Mouse (Mus musculus) testis, adult 2 months (tissue): ENCODE data around the gene Fry. TPM values are rescaled to one million over a fixed set of nuclear protein-coding genes. Genes with fewer than 3 reads are reported as not detected.
A peak's percentile ranks its signal among the peaks of the same experiment; 100 is the strongest.

Experiments
- H3K27ac ChIP-seq: fragments of 200-500 bp; 2 replicates; pipeline ENCODE4 v1.5.1; 2012; ENCODE audit warnings: low read depth, low read length; ENCODE audit not compliant: control insufficient read depth, insufficient read depth
- H3K27me3 ChIP-seq: fragments of 200-500 bp; 2 replicates; pipeline ENCODE4 v1.6.1; 2012; ENCODE audit warnings: mild to moderate bottlenecking, low read length, moderate library complexity; ENCODE audit not compliant: control insufficient read depth, insufficient read depth
- H3K36me3 ChIP-seq: fragments of 200-500 bp; 2 replicates; pipeline ENCODE4 v1.6.1; 2012; ENCODE audit warnings: mild to moderate bottlenecking, low read length; ENCODE audit not compliant: control insufficient read depth, insufficient read depth
- H3K4me1 ChIP-seq: fragments of 200-500 bp; 2 replicates; pipeline ENCODE4 v1.6.1; 2012; ENCODE audit warnings: low read length; ENCODE audit not compliant: control insufficient read depth, insufficient read depth
- H3K4me3 ChIP-seq: fragments of 200-500 bp; 2 replicates; pipeline ENCODE4 v1.5.1; 2012; ENCODE audit warnings: low read depth, mild to moderate bottlenecking, low read length, moderate library complexity, mixed read lengths; ENCODE audit not compliant: control insufficient read depth
- CTCF ChIP-seq: fragments of 200-500 bp; IDR thresholded peaks from 2 replicates; pipeline ENCODE4 v1.5.1; 2012; ENCODE audit warnings: low read depth, mild to moderate bottlenecking, inconsistent platforms, low read length, moderate library complexity; ENCODE audit not compliant: control insufficient read depth, insufficient read depth, insufficient replicate concordance
- POLR2A ChIP-seq: fragments of 200-500 bp; IDR thresholded peaks from 2 replicates; pipeline ENCODE4 v1.6.1; 2012; ENCODE audit warnings: low read depth, mild to moderate bottlenecking, inconsistent platforms, low read length, moderate library complexity; ENCODE audit not compliant: control insufficient read depth
- polyA plus RNA-seq: library from polyadenylated mRNA; depleted of rRNA; stranded (reverse); fragments of >200 nt; gene quantifications from 2 replicates; pipeline ENCODE4 v1.2.3, GENCODE M21; 2012

Fry gene
- polyA plus RNA-seq, 1 experiment, result 8.4 TPM

GRCm38 (mm10) chr5:150409451-150410045 is 291.1 kb downstream of the Fry start:
- Histone ChIP-seq H3K27ac (no peak overlapping the region), H3K27me3 (no peaks in the 10 kb centered on the region), H3K4me3 (peak overlapping the region; percentile 83), H3K36me3 (no peaks in the 10 kb centered on the region), H3K4me1 (peaks cover 11% of the 10 kb centered on the region)
- TF ChIP-seq CTCF (0 out of 2 replicates have a peak, but pooled peaks have one; percentile 1), POLR2A (no peak)

GRCm38 (mm10) chr5:150412750-150413450 is 294.5 kb downstream of the Fry start:
- Histone ChIP-seq H3K27me3 (no peaks in the 10 kb centered on the region), H3K27ac (no peak overlapping the region), H3K36me3 (no peaks in the 10 kb centered on the region), H3K4me1 (peaks cover 8% of the 10 kb centered on the region), H3K4me3 (no peak overlapping the region)
- TF ChIP-seq CTCF, result no peak
- TF ChIP-seq POLR2A, result no peak

- no peak overlapping the region for H3K4me3 ChIP-seq
- peaks cover 5% of the 10 kb centered on the region for H3K4me1 ChIP-seq
- peak; percentile 4; the same call in 1 of the 2 replicates for TF ChIP-seq CTCF
- no peak for TF ChIP-seq POLR2A
- H3K27ac ChIP-seq, result no peak overlapping the region
- no peaks in the 10 kb centered on the region for H3K27me3 ChIP-seq
- H3K36me3 ChIP-seq, result no peaks in the 10 kb centered on the region
Measured at GRCm38 (mm10) chr5:150414823-150415222, 296.4 kb downstream of the Fry start.

DNA sequence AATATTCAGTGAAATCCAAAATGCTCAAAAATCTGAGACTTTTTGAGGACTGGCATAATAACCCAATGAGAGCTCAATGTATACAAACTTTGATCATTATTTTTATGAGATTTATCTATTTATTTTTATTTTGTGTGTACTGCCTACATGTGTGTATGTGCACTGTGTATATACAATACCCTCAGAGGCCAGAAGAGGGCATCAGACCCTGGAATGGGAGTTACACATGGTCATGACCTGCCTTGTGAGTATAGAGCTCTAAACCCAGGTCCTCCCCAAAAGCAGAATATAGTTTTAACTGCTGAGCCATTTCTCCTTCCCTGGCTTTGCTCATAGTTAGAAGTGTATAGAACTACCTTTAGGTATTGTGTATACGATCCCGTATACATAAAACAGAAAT is 298.8 kb downstream of the Fry start:
- Histone ChIP-seq H3K27ac (no peak overlapping the region), H3K4me3 (no peak overlapping the region), H3K36me3 (no peaks in the 10 kb centered on the region), H3K27me3 (no peaks in the 10 kb centered on the region), H3K4me1 (peaks cover 5% of the 10 kb centered on the region)
- TF ChIP-seq POLR2A (no peak), CTCF (no peak)

- H3K4me1 ChIP-seq, result peaks cover 3% of the 10 kb centered on the region
- H3K27me3 ChIP-seq, result no peaks in the 10 kb centered on the region
- TF ChIP-seq POLR2A, result no peak
- H3K27ac ChIP-seq, result no peak overlapping the region
- no peak overlapping the region for H3K4me3 ChIP-seq
- no peaks in the 10 kb centered on the region for H3K36me3 ChIP-seq
Measured at GRCm38 (mm10) chr5:150418035-150418434, 299.6 kb downstream of the Fry start.

GRCm38 (mm10) chr5:150425038-150425437 is 306.6 kb downstream of the Fry start:
- Histone ChIP-seq H3K27me3 (no peaks in the 10 kb centered on the region), H3K4me1 (peaks cover 7% of the 10 kb centered on the region), H3K27ac (no peak overlapping the region), H3K4me3 (no peak overlapping the region; the same call in 1 of the 2 replicates), H3K36me3 (no peaks in the 10 kb centered on the region)
- TF ChIP-seq POLR2A (no peak), CTCF (no peak)

DNA sequence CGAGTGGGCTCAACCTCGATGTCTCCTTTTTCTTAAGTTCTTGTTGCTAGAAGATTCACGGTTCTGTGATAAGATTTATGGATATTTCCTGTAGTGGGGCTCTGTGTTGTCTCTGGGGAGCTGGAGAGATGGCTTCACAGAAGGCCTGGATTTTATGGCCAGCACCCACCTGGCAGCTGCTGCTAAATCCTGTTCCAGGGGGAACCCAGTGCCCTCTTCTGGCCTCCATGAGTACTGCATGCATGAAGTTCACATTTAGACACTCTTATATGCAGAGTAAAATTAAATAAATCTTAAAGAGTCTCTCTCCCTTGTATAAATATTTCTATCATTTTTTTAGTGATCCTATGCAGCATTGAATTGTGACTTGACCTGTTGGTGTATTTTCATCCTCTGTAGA is 308.1 kb downstream of the Fry start:
- no peaks in the 10 kb centered on the region for H3K36me3 ChIP-seq
- H3K27me3 ChIP-seq, result no peaks in the 10 kb centered on the region
- H3K27ac ChIP-seq, result no peak overlapping the region
- TF ChIP-seq POLR2A (no peak), CTCF (peak; percentile 55)
- H3K4me1 ChIP-seq, result peaks cover 7% of the 10 kb centered on the region
- no peak overlapping the region for H3K4me3 ChIP-seq
